Mouse (Mus musculus) ES-E14 (cell line): ENCODE results near the gene Sox1.

Source experiments
- CHD2 ChIP-seq: IDR thresholded peaks from 2 replicates; pipeline ENCODE4 v1.6.1; 2014; ENCODE audit warnings: mild to moderate bottlenecking, low read depth, low read length, inconsistent platforms
- HCFC1 ChIP-seq: IDR thresholded peaks from 2 replicates; pipeline ENCODE4 v1.6.1; 2012; ENCODE audit warnings: low read length, inconsistent platforms, borderline replicate concordance; ENCODE audit not compliant: insufficient read depth
- MAFK ChIP-seq: IDR thresholded peaks from 2 replicates; pipeline ENCODE4 v1.6.1; 2014; ENCODE audit warnings: mild to moderate bottlenecking, low read depth, low read length, inconsistent platforms; ENCODE audit not compliant: insufficient read depth
- ZC3H11A ChIP-seq: IDR thresholded peaks from 2 replicates; pipeline ENCODE4 v1.6.1; 2012; ENCODE audit warnings: low read depth, mild to moderate bottlenecking, inconsistent platforms, low read length, borderline replicate concordance
- ZNF384 ChIP-seq: IDR thresholded peaks from 2 replicates; pipeline ENCODE4 v1.6.1; 2012; ENCODE audit warnings: low read depth, low read length, inconsistent platforms

GRCm38 (mm10) chr8:12417056-12417455 is 22.0 kb downstream of the Sox1 start:
- TF ChIP-seq ZC3H11A, result no peak
- TF ChIP-seq CHD2, result no peak
- TF ChIP-seq HCFC1, result no peak
- TF ChIP-seq MAFK, result no peak
- TF ChIP-seq ZNF384, result no peak
